Mouse (Mus musculus) macrophage (primary cell): ENCODE results near the gene Dlg1. TPM values are rescaled to one million over a fixed set of nuclear protein-coding genes. Genes with fewer than 3 reads are reported as not detected.

Source experiments
- H3K27ac ChIP-seq: fragments of 350-480 bp; formaldehyde crosslinking; 2 replicates; pipeline ENCODE4 v1.9.0; 2021
- H3K36me3 ChIP-seq: fragments of 350-480 bp; formaldehyde crosslinking; 2 replicates; pipeline ENCODE4 v1.9.0; 2021; ENCODE audit errors: inconsistent target
- H3K4me3 ChIP-seq: fragments of 350-480 bp; formaldehyde crosslinking; 2 replicates; pipeline ENCODE4 v1.9.0; 2021; ENCODE audit errors: inconsistent target
- H3K79me2 ChIP-seq: fragments of 350-480 bp; formaldehyde crosslinking; 2 replicates; pipeline ENCODE4 v1.9.0; 2021; ENCODE audit errors: inconsistent target
- WGBS: methylation state at CpG from one replicate; pipeline ENCODE4 v1.1.7; 2026; ENCODE audit warnings: inconsistent platforms; ENCODE audit not compliant: missing documents; 5-methylcytosine and 5-hydroxymethylcytosine counted together
- polyA plus RNA-seq: library from polyadenylated mRNA; stranded (reverse); fragments of 250-400 nt; gene quantifications from 3 replicates; pipeline ENCODE4 v1.2.4, GENCODE M21; 2018; ENCODE audit warnings: inconsistent platforms

Dlg1 gene
- polyA plus RNA-seq, 1 experiment from 2014 or later: 28.3 TPM

DNA sequence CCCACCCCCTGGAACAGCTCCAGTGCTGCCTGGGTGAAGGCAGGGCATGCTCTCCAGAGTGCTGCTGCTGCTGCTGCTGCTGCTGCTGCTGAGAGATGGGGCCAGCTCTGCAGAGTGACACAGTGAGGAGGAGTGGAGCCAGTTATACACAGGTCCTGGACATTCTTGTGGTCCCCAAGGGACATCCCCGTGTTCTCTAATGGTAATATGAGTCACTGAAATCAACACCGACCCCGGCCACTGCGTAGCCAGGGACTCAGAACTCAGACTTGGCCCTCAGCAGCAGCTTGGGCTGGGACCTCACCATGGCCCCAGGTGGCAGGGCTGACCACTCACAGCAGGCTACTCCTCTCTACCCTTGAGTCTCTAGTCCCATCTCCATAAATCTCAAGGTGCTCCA lies 21.5 kb upstream of the Dlg1 start:
- Histone ChIP-seq H3K27ac (no peak overlapping the region), H3K36me3 (no peaks in the 10 kb centered on the region), H3K4me3 (no peak overlapping the region), H3K79me2 (no peaks in the 10 kb centered on the region)
- WGBS: 88% methylated on average over 4 of the region's 4 CpGs

GRCm38 (mm10) chr16:31647221-31647620 lies 16.0 kb upstream of the Dlg1 start:
- WGBS: 92% methylated on average over 7 of the region's 7 CpGs
- Histone ChIP-seq H3K27ac (no peak overlapping the region), H3K4me3 (no peak overlapping the region), H3K79me2 (no peaks in the 10 kb centered on the region), H3K36me3 (no peaks in the 10 kb centered on the region)

GRCm38 (mm10) chr16:31650788-31651187 lies 12.5 kb upstream of the Dlg1 start:
- Histone ChIP-seq H3K27ac (no peak overlapping the region), H3K79me2 (no peaks in the 10 kb centered on the region), H3K4me3 (no peak overlapping the region), H3K36me3 (no peaks in the 10 kb centered on the region)
- 75% methylated on average over 6 of the region's 6 CpGs for WGBS

GRCm38 (mm10) chr16:31651541-31651940 lies 11.7 kb upstream of the Dlg1 start:
- H3K79me2 ChIP-seq: no peaks in the 10 kb centered on the region
- WGBS: 81% methylated on average over 3 of the region's 3 CpGs
- H3K4me3 ChIP-seq: no peak overlapping the region
- H3K27ac ChIP-seq: no peak overlapping the region
- no peaks in the 10 kb centered on the region for H3K36me3 ChIP-seq

DNA sequence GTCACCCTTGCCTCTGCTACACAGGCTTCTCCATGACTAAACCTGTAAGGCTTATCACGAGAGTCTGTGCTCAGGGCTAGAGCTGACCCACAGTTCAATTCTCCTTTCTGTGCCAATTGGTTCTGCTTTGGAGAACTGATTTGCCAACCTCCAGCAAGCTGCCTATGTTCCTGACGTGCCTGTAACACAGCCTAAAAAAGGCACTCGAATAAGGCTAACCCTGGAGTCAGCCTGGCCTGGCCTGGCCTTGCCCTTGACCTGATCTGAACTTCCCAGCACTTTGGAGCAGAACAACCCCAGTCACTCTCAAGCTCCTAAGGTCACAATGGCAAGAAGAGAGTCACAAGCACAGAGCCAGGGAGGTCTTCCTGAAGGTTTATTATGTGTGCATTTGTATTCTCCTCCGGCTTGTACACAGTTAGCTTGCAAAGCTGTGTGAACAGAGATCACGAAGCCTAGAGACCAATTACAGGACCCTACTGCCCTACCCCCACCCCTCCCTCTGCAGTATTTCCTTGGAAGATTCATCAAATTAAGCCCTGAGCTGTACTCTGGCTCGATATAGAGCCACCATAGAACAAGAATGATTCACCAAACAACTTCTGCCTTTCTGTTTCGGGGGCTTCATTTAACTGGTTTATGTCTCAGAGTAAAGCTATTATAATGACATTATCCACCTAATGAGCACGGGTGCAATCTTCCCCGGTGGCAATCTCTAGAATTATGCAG lies 11.0 kb upstream of the Dlg1 start:
- Histone ChIP-seq H3K79me2 (no peaks in the 10 kb centered on the region), H3K4me3 (no peak overlapping the region), H3K27ac (no peak overlapping the region), H3K36me3 (no peaks in the 10 kb centered on the region)
- 84% methylated on average over 9 of the region's 9 CpGs for WGBS

- 76% methylated on average over 5 of the region's 5 CpGs for WGBS
- Histone ChIP-seq H3K79me2 (no peaks in the 10 kb centered on the region), H3K4me3 (no peak overlapping the region), H3K27ac (no peak overlapping the region), H3K36me3 (no peaks in the 10 kb centered on the region)
Observed at GRCm38 (mm10) chr16:31653616-31654015, 9.6 kb upstream of the Dlg1 start.

GRCm38 (mm10) chr16:31654021-31654420 lies 9.2 kb upstream of the Dlg1 start:
- 95% methylated on average over 7 of the region's 7 CpGs for WGBS
- Histone ChIP-seq H3K4me3 (no peak overlapping the region), H3K27ac (no peak overlapping the region), H3K36me3 (no peaks in the 10 kb centered on the region), H3K79me2 (no peaks in the 10 kb centered on the region)

GRCm38 (mm10) chr16:31655531-31655930 lies 7.7 kb upstream of the Dlg1 start:
- no peaks in the 10 kb centered on the region for H3K36me3 ChIP-seq
- 28% methylated on average over 2 of the region's 2 CpGs for WGBS
- H3K27ac ChIP-seq: no peak overlapping the region
- H3K4me3 ChIP-seq: no peak overlapping the region
- H3K79me2 ChIP-seq: no peaks in the 10 kb centered on the region

GRCm38 (mm10) chr16:31657502-31657901 lies 5.7 kb upstream of the Dlg1 start:
- H3K36me3 ChIP-seq: no peaks in the 10 kb centered on the region
- 63% methylated on average over 2 of the region's 2 CpGs for WGBS
- H3K27ac ChIP-seq: no peak overlapping the region
- no peaks in the 10 kb centered on the region for H3K79me2 ChIP-seq
- H3K4me3 ChIP-seq: no peak overlapping the region

GRCm38 (mm10) chr16:31658539-31659334 lies 4.5 kb upstream of the Dlg1 start:
- WGBS: 61% methylated on average over 6 of the region's 6 CpGs
- no peaks in the 10 kb centered on the region for H3K36me3 ChIP-seq
- no peaks in the 10 kb centered on the region for H3K79me2 ChIP-seq
- no peak overlapping the region for H3K4me3 ChIP-seq
- no peak overlapping the region for H3K27ac ChIP-seq

DNA sequence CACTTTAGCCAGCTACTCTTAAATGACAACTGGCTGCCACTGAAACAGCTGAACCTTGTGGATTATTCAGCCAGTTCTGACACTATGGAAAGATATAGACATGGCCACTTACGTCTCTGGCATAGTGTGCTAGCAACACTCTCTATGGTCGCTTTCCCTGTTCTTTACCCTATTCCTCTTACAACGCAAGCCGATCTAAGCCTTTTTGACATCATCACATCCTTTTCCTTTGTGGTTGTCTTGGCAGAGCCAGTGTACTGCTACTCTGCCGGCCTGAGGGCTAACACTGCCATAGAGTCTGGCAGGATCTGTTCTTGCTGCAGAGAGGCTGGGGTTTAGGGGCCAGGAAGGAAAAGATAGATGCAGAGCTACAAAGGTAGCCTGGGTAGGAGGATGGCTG lies 3.8 kb upstream of the Dlg1 start:
- no peaks in the 10 kb centered on the region for H3K79me2 ChIP-seq
- H3K27ac ChIP-seq: no peak overlapping the region
- H3K36me3 ChIP-seq: no peaks in the 10 kb centered on the region
- no peak overlapping the region for H3K4me3 ChIP-seq
- WGBS: 14% methylated on average over 5 of the region's 5 CpGs

DNA sequence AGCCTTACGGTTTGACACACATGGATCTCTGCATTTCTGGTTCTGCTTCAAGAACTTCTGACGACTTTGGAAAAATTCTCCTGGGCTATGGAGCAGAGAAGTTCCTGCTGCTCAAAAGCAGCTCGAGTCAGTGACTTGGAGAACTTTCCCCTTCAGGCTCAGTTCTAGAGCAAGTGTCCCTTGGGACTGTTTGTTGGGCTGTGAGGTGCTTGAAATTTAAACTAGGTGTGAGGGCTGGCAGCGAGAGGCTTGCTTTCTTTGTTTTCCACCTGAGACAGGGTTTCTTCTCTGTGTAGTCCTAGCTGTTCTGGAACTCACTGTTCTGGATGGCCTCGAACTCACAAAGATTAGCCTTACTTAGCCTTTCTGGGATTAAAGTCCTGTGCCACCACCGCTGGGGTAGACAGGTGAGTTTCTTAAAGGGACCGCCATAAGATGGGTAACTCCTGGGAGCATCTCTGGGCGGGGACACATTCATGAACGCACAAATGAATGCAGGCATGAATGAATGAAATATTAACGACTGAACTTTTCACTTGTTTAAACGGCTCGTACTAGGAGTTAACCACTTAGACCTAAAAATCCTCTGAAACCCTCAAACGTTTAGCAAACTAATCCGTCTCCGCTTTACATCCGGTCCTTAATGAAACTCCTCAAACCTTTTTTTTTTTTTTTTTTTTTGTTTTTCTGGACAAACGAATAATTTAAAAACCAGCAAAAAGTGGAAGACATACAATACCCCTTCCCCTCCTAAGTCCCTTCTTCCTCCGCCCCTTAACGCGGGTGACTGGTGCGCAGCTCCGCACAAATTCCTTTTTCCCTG lies 476 bp upstream of the Dlg1 start:
- 0 out of 2 replicates have a peak overlapping the region, but pooled peaks have one; percentile 12 for H3K27ac ChIP-seq
- peak overlapping the region; percentile 63 for H3K4me3 ChIP-seq

GRCm38 (mm10) chr16:31664287-31664597 lies 999 bp downstream of the Dlg1 start:
- H3K36me3 ChIP-seq: no peaks in the 10 kb centered on the region
- H3K27ac ChIP-seq: no peak overlapping the region
- H3K4me3 ChIP-seq: peak overlapping the region; percentile 34
- 1% methylated on average over 16 of the region's 36 CpGs for WGBS
- peaks cover 20% of the 10 kb centered on the region; the same call in 1 of the 2 replicates for H3K79me2 ChIP-seq

More for the DNA sequence above, 476 bp upstream of the Dlg1 start:
- H3K79me2 ChIP-seq: peaks cover 8% of the 10 kb centered on the region; the same call in 1 of the 2 replicates
- 23% methylated on average over 21 of the region's 22 CpGs for WGBS
- no peaks in the 10 kb centered on the region for H3K36me3 ChIP-seq

DNA sequence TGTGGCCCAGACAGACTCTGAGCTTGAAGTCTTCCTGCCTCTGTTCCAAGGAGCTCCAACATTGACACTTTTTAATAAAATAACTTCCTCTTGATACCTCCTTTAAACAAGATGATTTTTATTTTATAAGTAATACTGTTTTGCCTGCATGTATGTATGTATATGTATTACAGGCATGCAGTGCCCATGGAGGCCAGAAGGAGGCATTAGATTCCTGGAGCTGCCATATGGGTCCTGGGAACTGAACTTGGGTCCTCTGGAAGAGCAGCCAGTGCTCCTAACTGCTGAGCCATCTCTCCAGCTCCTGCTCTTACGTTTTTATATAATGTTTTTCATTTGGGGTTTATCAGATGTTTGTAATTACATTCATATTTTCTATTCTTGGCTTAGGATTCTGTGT lies 9.0 kb downstream of the Dlg1 start:
- no peak overlapping the region for H3K27ac ChIP-seq
- no peaks in the 10 kb centered on the region for H3K36me3 ChIP-seq
- 100% methylated on average over 1 of the region's 1 CpGs for WGBS
- no peak overlapping the region for H3K4me3 ChIP-seq
- peaks cover 47% of the 10 kb centered on the region; the same call in 1 of the 2 replicates for H3K79me2 ChIP-seq
